Mouse (Mus musculus): ENCODE results near the gene Fam117a.
A peak's percentile ranks its signal among the peaks of the same experiment; 100 is the strongest.

The Fam117a gene

GRCm38 (mm10) chr11:95364388-95364787, 27.6 kb downstream of the Fam117a start:
- DNase-seq (ENCODE audit: low read depth, low spot score), result no peak

- DNase-seq (ENCODE audit: low read depth, low spot score), result no peak
Measured at GRCm38 (mm10) chr11:95365596-95365995, 28.8 kb downstream of the Fam117a start.

- DNase-seq (ENCODE audit: low read depth, low spot score), result no peak
Measured at GRCm38 (mm10) chr11:95366280-95366897, 29.6 kb downstream of the Fam117a start.

GRCm38 (mm10) chr11:95367011-95367735, 30.4 kb downstream of the Fam117a start:
- no peak for DNase-seq (ENCODE audit: low read depth, low spot score)

- DNase-seq (ENCODE audit: low read depth, low spot score), result no peak
Measured at GRCm38 (mm10) chr11:95368231-95368823, 31.5 kb downstream of the Fam117a start.

GRCm38 (mm10) chr11:95368871-95369270, 32.1 kb downstream of the Fam117a start:
- DNase-seq (ENCODE audit: low read depth, low spot score), result no peak

GRCm38 (mm10) chr11:95369964-95370890, 33.4 kb downstream of the Fam117a start:
- DNase-seq (ENCODE audit: low read depth, low spot score), result no peak

- no peak for DNase-seq (ENCODE audit: low read depth, low spot score)
Measured at GRCm38 (mm10) chr11:95371182-95371581, 34.4 kb downstream of the Fam117a start.

GRCm38 (mm10) chr11:95378926-95379325, 42.1 kb downstream of the Fam117a start:
- DNase-seq (ENCODE audit: low read depth, low spot score), result no peak

- no peak for DNase-seq (ENCODE audit: low read depth, low spot score)
Measured at GRCm38 (mm10) chr11:95379552-95379951, 42.7 kb downstream of the Fam117a start.

GRCm38 (mm10) chr11:95380711-95381110, 43.9 kb downstream of the Fam117a start:
- no peak for DNase-seq (ENCODE audit: low read depth, low spot score)

GRCm38 (mm10) chr11:95381146-95381545, 44.3 kb downstream of the Fam117a start:
- DNase-seq (ENCODE audit: low read depth, low spot score), result no peak

GRCm38 (mm10) chr11:95383331-95383986, 46.6 kb downstream of the Fam117a start:
- no peak for DNase-seq (ENCODE audit: low read depth, low spot score)

- no peak for DNase-seq (ENCODE audit: low read depth, low spot score)
Measured at GRCm38 (mm10) chr11:95384004-95384318, 47.1 kb downstream of the Fam117a start.

GRCm38 (mm10) chr11:95384319-95384972, 47.6 kb downstream of the Fam117a start, which contains the start of gene Slc35b1:
Gene Slc35b1, plus strand, starts transcription at chr11:95384692.
- peak; percentile 99 for DNase-seq (ENCODE audit: low read depth, low spot score)

- no peak for DNase-seq (ENCODE audit: low read depth, low spot score)
Measured at GRCm38 (mm10) chr11:95384973-95385320, 48.1 kb downstream of the Fam117a start.

- no peak for DNase-seq (ENCODE audit: low read depth, low spot score)
Measured at GRCm38 (mm10) chr11:95387354-95387753, 50.5 kb downstream of the Fam117a start.

- DNase-seq (ENCODE audit: low read depth, low spot score), result no peak
Measured at GRCm38 (mm10) chr11:95389006-95389405, 52.2 kb downstream of the Fam117a start.

- DNase-seq (ENCODE audit: low read depth, low spot score), result no peak
Measured at GRCm38 (mm10) chr11:95390420-95390819, 53.6 kb downstream of the Fam117a start.

- no peak for DNase-seq (ENCODE audit: low read depth, low spot score)
Measured at GRCm38 (mm10) chr11:95391201-95391600, 54.4 kb downstream of the Fam117a start.

- no peak for DNase-seq (ENCODE audit: low read depth, low spot score)
Measured at GRCm38 (mm10) chr11:95391743-95392142, 54.9 kb downstream of the Fam117a start.
